Mouse (Mus musculus) layer of hippocampus, adult 8-10 months (tissue): ENCODE results near the gene Gucy2e. TPM values are rescaled to one million over a fixed set of nuclear protein-coding genes. Genes with fewer than 3 reads are reported as not detected.

Experiments used
- DNase-seq, 2 experiments: peaks; one replicate each; pipeline ENCODE4 v3.0.0; 2022; ENCODE audit warnings: low spot score in 2 of 2
- total RNA-seq, 4 experiments: library from RNA; stranded (reverse); gene quantifications; 2 replicates each; pipeline ENCODE4 v1.2.4; 2022

Gene Gucy2e
- 1 to 10 TPM; 1.6 to 2.0 (median 1.8) TPM for total RNA-seq

GRCm38 (mm10) chr11:69236926-69237260, at the start of gene Gucy2e:
Gucy2e (minus strand) TSS chr11:69237036.
- no peak for DNase-seq

GRCm38 (mm10) chr11:69277267-69277666, 40.4 kb upstream of the Gucy2e start:
- no peak for DNase-seq

- DNase-seq, result no peak
Observed at GRCm38 (mm10) chr11:69276081-69276480, 39.2 kb upstream of the Gucy2e start.

GRCm38 (mm10) chr11:69275650-69276049, 38.8 kb upstream of the Gucy2e start:
- DNase-seq, result no peak

- DNase-seq, result peak in 1 of 2 experiments; percentile 85
Observed at GRCm38 (mm10) chr11:69272122-69272740, 35.4 kb upstream of the Gucy2e start.

GRCm38 (mm10) chr11:69269575-69269974, 32.7 kb upstream of the Gucy2e start:
- peak in 1 of 2 experiments; percentile 63 for DNase-seq

- DNase-seq, result no peak
Observed at GRCm38 (mm10) chr11:69268100-69268499, 31.3 kb upstream of the Gucy2e start.

GRCm38 (mm10) chr11:69267341-69267740, 30.5 kb upstream of the Gucy2e start:
- no peak for DNase-seq

- peak; percentile 70 to 79 for DNase-seq
Observed at GRCm38 (mm10) chr11:69266253-69266652, 29.4 kb upstream of the Gucy2e start.

- DNase-seq, result no peak
Observed at GRCm38 (mm10) chr11:69265410-69265809, 28.6 kb upstream of the Gucy2e start.

- DNase-seq, result no peak
Observed at GRCm38 (mm10) chr11:69264276-69264675, 27.4 kb upstream of the Gucy2e start.

- DNase-seq, result no peak
Observed at GRCm38 (mm10) chr11:69260111-69260510, 23.3 kb upstream of the Gucy2e start.

- no peak for DNase-seq
Observed at GRCm38 (mm10) chr11:69258287-69258686, 21.5 kb upstream of the Gucy2e start.

GRCm38 (mm10) chr11:69257807-69258206, 21.0 kb upstream of the Gucy2e start:
- DNase-seq, result no peak

GRCm38 (mm10) chr11:69257072-69257471, 20.2 kb upstream of the Gucy2e start:
- no peak for DNase-seq

- no peak for DNase-seq
Observed at GRCm38 (mm10) chr11:69254808-69255207, 18.0 kb upstream of the Gucy2e start.

- DNase-seq, result no peak
Observed at GRCm38 (mm10) chr11:69253131-69253530, 16.3 kb upstream of the Gucy2e start.

- no peak for DNase-seq
Observed at GRCm38 (mm10) chr11:69251953-69252352, 15.1 kb upstream of the Gucy2e start.

- no peak for DNase-seq
Observed at GRCm38 (mm10) chr11:69251135-69251842, 14.5 kb upstream of the Gucy2e start.

GRCm38 (mm10) chr11:69250106-69250505, 13.3 kb upstream of the Gucy2e start:
- DNase-seq, result no peak

- DNase-seq, result no peak
Observed at GRCm38 (mm10) chr11:69249131-69249530, 12.3 kb upstream of the Gucy2e start.

GRCm38 (mm10) chr11:69245643-69246042, 8.8 kb upstream of the Gucy2e start:
- DNase-seq, result no peak

GRCm38 (mm10) chr11:69244911-69245310, 8.1 kb upstream of the Gucy2e start:
- DNase-seq, result peak in 1 of 2 experiments; percentile 39
